Mouse (Mus musculus): ENCODE results near the gene Slc35b1.

DNA sequence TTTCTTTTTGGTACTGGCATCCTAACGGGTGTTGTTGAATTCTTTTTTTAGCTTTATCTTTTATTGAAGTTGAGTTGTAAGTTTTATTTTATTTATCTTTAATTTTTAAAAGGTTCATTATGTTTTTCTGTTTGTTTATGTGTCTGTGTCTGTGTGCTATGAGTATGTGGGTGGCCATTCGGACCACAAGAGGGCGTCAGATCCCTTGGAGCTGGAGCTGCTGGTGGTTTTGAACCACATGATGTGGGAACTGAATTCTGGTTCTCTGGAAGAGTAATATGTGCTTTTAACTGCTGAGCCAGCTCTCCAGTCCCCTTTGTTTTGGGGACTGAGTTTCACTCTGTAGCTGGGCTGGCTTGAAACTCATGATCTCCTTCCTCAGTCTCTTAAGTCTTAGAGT is 39.0 kb downstream of the Slc35b1 start:
- TF ChIP-seq CTCF (conservative IDR thresholded peaks at IDR 0.05; ENCODE audit: insufficient read depth, insufficient read length, low read depth, low read length) (peak; percentile 41), POLR2A (IDR thresholded peaks at IDR 0.05; ENCODE audit: low read depth, low read length) (no peak)
